Mouse (Mus musculus): ENCODE results near the gene Lancl1. TPM values are rescaled to one million over a fixed set of nuclear protein-coding genes. Genes with fewer than 3 reads are reported as not detected.
A peak's percentile ranks its signal among the peaks of the same experiment; 100 is the strongest.

Lancl1 gene
- polyA plus RNA-seq, 1 experiment from 2014 or later: 49.4 TPM

DNA sequence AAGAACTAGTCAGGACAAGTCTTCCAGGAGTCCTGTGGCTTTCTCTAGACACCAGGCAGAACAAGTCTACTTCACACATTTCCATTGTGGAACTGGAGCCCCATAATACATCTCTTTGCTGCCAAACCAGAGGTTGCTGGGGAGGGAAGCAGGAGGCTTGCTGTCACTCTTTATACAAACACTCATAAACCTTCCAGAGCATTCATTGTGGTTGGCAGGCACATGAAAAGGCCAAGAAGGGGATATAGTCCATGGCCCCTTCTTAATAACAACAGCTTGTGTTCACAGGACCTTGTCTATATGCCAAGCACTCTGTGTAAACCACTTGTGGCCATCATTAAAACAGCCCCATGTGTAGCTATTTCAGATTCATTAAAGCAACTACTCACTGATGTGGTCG, 6.4 kb upstream of the Lancl1 start:
- DNase-seq (ENCODE audit: low spot score) (no peak), ATAC-seq (ENCODE audit: low FRiP score, low TSS enrichment) (no peak)
- H3K36me3 ChIP-seq (ENCODE audit: control insufficient read depth, insufficient read depth, low read length): no peaks in the 10 kb centered on the region
- no peak overlapping the region for H3K9ac ChIP-seq (ENCODE audit: low read length)
- H3K27ac ChIP-seq (replicated peaks): no peak overlapping the region
- no peak overlapping the region for H3K4me3 ChIP-seq (ENCODE audit: low read depth, low read length)
- TF ChIP-seq CTCF (IDR thresholded peaks at IDR 0.05; ENCODE audit: low read depth) (no peak), EP300 (optimal IDR thresholded peaks at IDR 0.05) (no peak)
- H3K4me2 ChIP-seq (replicated peaks; ENCODE audit: low read depth): no peak overlapping the region
- no peaks in the 10 kb centered on the region for H3K4me1 ChIP-seq (replicated peaks; ENCODE audit: control insufficient read depth, insufficient read depth)
- H3K27me3 ChIP-seq (ENCODE audit: control insufficient read depth, insufficient read depth, low read length): no peaks in the 10 kb centered on the region
- H3K9me3 ChIP-seq (ENCODE audit: control insufficient read depth, low read length): no peaks in the 10 kb centered on the region
- WGBS: 41% methylated on average over 1 of the region's 1 CpGs

DNA sequence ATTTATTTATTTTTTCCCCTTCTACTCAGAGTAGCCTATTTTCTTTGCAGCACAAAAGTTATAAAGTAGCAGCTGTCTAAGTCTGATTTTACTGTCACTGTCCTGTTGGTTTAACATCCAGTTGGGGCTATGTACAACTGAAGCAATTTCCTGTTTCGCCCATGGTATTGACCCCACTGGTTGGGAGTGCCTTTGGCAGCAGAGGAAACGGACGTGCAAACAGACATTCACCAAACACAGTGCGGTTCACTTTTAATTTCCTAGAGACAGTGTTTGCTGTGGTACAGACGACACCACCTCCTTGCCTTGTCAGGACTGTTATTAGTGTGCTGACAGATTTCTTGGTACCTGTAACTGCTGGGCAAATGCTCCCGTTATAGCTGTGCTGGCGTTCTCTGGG, 3.9 kb upstream of the Lancl1 start:
- no peak for DNase-seq (ENCODE audit: low spot score)
- Histone ChIP-seq H3K4me2 (replicated peaks; ENCODE audit: low read depth) (no peak overlapping the region), H3K9ac (ENCODE audit: low read length) (no peak overlapping the region), H3K27me3 (ENCODE audit: control insufficient read depth, insufficient read depth, low read length) (no peaks in the 10 kb centered on the region), H3K27ac (replicated peaks) (no peak overlapping the region), H3K4me1 (replicated peaks; ENCODE audit: control insufficient read depth, insufficient read depth) (no peaks in the 10 kb centered on the region), H3K36me3 (ENCODE audit: control insufficient read depth, insufficient read depth, low read length) (no peaks in the 10 kb centered on the region), H3K4me3 (ENCODE audit: low read depth, low read length) (no peak overlapping the region), H3K9me3 (ENCODE audit: control insufficient read depth, low read length) (no peaks in the 10 kb centered on the region)
- 41% methylated on average over 7 of the region's 7 CpGs for WGBS
- no peak for ATAC-seq (ENCODE audit: low FRiP score, low TSS enrichment)
- TF ChIP-seq CTCF (IDR thresholded peaks at IDR 0.05; ENCODE audit: low read depth) (no peak), EP300 (optimal IDR thresholded peaks at IDR 0.05) (no peak)

DNA sequence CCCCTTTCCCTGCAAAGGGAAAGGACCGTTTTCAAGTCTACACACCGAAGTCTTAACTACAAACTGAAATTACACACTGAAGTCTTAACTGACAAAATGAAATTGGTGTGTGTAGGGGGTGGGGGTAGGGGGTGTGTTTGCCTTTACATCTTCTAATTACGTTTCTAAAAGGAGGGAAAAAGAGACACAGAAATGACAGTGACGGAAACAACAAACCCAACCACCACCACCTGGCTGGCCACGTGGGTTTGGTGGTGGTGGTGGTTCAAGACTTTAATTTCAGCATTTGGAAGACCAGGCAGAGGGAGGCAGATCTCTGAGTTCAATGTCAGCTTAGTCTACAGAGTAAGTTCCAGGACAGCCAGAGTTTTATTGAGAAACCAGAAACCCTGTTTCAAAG, 411 bp upstream of the Lancl1 start:
- H3K4me3 ChIP-seq (ENCODE audit: low read depth, low read length): peak overlapping the region; percentile 92
- no peaks in the 10 kb centered on the region for H3K4me1 ChIP-seq (replicated peaks; ENCODE audit: control insufficient read depth, insufficient read depth)
- H3K27me3 ChIP-seq (ENCODE audit: control insufficient read depth, insufficient read depth, low read length): no peaks in the 10 kb centered on the region
- peak overlapping the region; percentile 80 for H3K4me2 ChIP-seq (replicated peaks; ENCODE audit: low read depth)
- ATAC-seq (ENCODE audit: low FRiP score, low TSS enrichment) (peak; percentile 9; the same call in 1 of the 2 replicates), DNase-seq (ENCODE audit: low spot score) (no peak)
- no peak for TF ChIP-seq EP300 (optimal IDR thresholded peaks at IDR 0.05)
- TF ChIP-seq CTCF (IDR thresholded peaks at IDR 0.05; ENCODE audit: low read depth): no peak
- peak overlapping the region; percentile 81 for H3K9ac ChIP-seq (ENCODE audit: low read length)
- H3K9me3 ChIP-seq (ENCODE audit: control insufficient read depth, low read length): no peaks in the 10 kb centered on the region
- H3K27ac ChIP-seq (replicated peaks): no peak overlapping the region
- 4% methylated on average over 5 of the region's 5 CpGs for WGBS
- H3K36me3 ChIP-seq (ENCODE audit: control insufficient read depth, insufficient read depth, low read length): no peaks in the 10 kb centered on the region; the same call in 1 of the 2 replicates

DNA sequence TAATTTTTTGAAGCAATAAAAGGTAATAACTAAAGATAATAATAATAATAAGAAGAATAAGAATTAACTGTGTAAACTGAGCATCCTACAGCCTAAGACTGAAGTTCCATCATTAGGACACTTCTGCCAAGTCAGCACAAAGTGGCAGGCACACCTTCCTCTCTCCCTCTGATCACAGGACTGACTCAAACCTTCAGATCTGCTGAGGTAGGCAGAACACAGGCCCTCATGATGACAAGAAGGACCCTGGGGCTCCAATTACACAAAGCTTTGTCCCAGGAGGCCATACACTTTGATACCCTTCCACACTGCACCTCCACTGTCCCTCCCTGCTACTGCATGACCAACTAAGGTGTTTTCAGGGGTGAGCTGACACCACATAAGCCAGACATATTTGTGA, 1.5 kb downstream of the Lancl1 start:
- no peak overlapping the region for H3K4me3 ChIP-seq (ENCODE audit: low read depth, low read length)
- no peak overlapping the region for H3K9ac ChIP-seq (ENCODE audit: low read length)
- no peak overlapping the region for H3K27ac ChIP-seq (replicated peaks)
- H3K4me1 ChIP-seq (replicated peaks; ENCODE audit: control insufficient read depth, insufficient read depth): no peaks in the 10 kb centered on the region
- DNase-seq (ENCODE audit: low spot score) (no peak), ATAC-seq (ENCODE audit: low FRiP score, low TSS enrichment) (no peak)
- H3K27me3 ChIP-seq (ENCODE audit: control insufficient read depth, insufficient read depth, low read length): no peaks in the 10 kb centered on the region
- peaks cover 3% of the 10 kb centered on the region; the same call in 1 of the 2 replicates for H3K36me3 ChIP-seq (ENCODE audit: control insufficient read depth, insufficient read depth, low read length)
- no peak overlapping the region for H3K4me2 ChIP-seq (replicated peaks; ENCODE audit: low read depth)
- TF ChIP-seq CTCF (IDR thresholded peaks at IDR 0.05; ENCODE audit: low read depth): no peak
- TF ChIP-seq EP300 (optimal IDR thresholded peaks at IDR 0.05): no peak
- no peaks in the 10 kb centered on the region for H3K9me3 ChIP-seq (ENCODE audit: control insufficient read depth, low read length)

DNA sequence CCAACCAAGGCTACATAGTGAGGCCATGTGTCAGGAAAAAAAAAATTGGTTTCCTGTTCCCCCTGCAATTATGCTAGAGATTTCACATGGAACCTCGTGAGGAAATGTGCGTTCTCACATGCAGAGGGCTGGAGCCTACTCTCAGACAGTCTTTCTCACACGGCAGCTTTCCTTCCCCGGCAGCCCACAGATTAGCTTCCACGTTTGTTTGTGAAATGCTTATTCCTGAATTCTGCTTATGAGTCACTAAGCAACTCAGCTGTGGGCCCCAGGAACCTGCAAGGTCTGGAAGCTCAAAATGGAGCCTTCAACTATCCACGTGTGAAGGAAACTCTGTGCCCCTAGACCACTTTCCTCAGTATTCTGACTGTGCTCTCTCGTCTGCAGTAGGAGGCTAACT, 5.4 kb downstream of the Lancl1 start:
- peaks cover 3% of the 10 kb centered on the region; the same call in 1 of the 2 replicates for H3K36me3 ChIP-seq (ENCODE audit: control insufficient read depth, insufficient read depth, low read length)
- 83% methylated on average over 7 of the region's 7 CpGs for WGBS

DNA sequence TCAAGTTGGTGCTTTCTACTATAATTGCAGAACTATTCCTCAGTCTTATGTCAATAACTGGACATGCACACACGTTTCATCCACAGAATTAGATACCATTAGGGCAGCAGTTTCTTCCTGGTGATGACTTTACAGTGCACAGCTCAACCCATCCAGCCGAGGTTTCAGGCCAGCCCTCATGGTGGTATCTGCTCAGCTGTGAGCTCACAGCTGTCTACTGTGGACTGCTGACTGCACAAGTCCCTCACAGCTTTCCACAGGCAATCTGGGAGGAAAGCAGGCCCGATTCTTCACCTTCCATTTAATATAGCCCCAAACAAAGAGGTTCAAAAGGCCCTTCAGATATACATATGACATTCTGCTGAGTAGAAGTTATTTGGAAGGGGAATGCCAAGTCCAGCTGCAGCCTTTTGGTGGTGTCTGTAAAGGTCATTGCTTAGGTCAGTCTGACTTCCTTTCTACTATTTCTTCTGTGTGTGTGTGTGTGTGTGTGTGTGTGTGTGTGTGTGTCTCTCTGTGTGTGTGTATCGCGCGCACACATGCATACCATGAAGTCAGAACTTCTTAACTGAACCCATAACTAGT, 11.7 kb downstream of the Lancl1 start:
- ATAC-seq (ENCODE audit: low FRiP score, low TSS enrichment) (no peak), DNase-seq (ENCODE audit: low spot score) (no peak)
- 61% methylated on average over 6 of the region's 6 CpGs for WGBS
- no peak overlapping the region for H3K4me2 ChIP-seq (replicated peaks; ENCODE audit: low read depth)
- TF ChIP-seq CTCF (IDR thresholded peaks at IDR 0.05; ENCODE audit: low read depth) (no peak), EP300 (optimal IDR thresholded peaks at IDR 0.05) (no peak)
- H3K36me3 ChIP-seq (ENCODE audit: control insufficient read depth, insufficient read depth, low read length): 0 out of 2 replicates have a peak, but pooled peaks cover 3% of the 10 kb centered on the region
- no peak overlapping the region for H3K4me3 ChIP-seq (ENCODE audit: low read depth, low read length)
- no peak overlapping the region for H3K27ac ChIP-seq (replicated peaks)
- no peaks in the 10 kb centered on the region for H3K27me3 ChIP-seq (ENCODE audit: control insufficient read depth, insufficient read depth, low read length)
- H3K9me3 ChIP-seq (ENCODE audit: control insufficient read depth, low read length): no peaks in the 10 kb centered on the region
- H3K9ac ChIP-seq (ENCODE audit: low read length): no peak overlapping the region
- H3K4me1 ChIP-seq (replicated peaks; ENCODE audit: control insufficient read depth, insufficient read depth): no peaks in the 10 kb centered on the region

More for the DNA sequence above, 5.4 kb downstream of the Lancl1 start:
- Histone ChIP-seq H3K9me3 (ENCODE audit: control insufficient read depth, low read length) (no peaks in the 10 kb centered on the region), H3K4me3 (ENCODE audit: low read depth, low read length) (no peak overlapping the region), H3K27ac (replicated peaks) (no peak overlapping the region), H3K4me2 (replicated peaks; ENCODE audit: low read depth) (no peak overlapping the region), H3K9ac (ENCODE audit: low read length) (no peak overlapping the region), H3K27me3 (ENCODE audit: control insufficient read depth, insufficient read depth, low read length) (no peaks in the 10 kb centered on the region), H3K4me1 (replicated peaks; ENCODE audit: control insufficient read depth, insufficient read depth) (no peaks in the 10 kb centered on the region)
- DNase-seq (ENCODE audit: low spot score) (no peak), ATAC-seq (ENCODE audit: low FRiP score, low TSS enrichment) (no peak)
- no peak for TF ChIP-seq EP300 (optimal IDR thresholded peaks at IDR 0.05)
- no peak for TF ChIP-seq CTCF (IDR thresholded peaks at IDR 0.05; ENCODE audit: low read depth)
